Mouse (Mus musculus) forebrain, embryonic 10.5 days (tissue): Measurements from ENCODE around the gene Ifi211. TPM values are rescaled to one million over a fixed set of nuclear protein-coding genes. Genes with fewer than 3 reads are reported as not detected.
"Not testable (repeated sequence)": the region's sequence is repeated elsewhere in the genome, so short reads cannot be mapped to it uniquely, and the experiment has no call there.

Experiments used
- DNase-seq: peaks from one replicate; pipeline ENCODE4 v3.0.0-alpha.2; 2017; ENCODE audit warnings: low spot score; ENCODE audit errors: extremely low spot score
- H3K27ac ChIP-seq: fragments of 300-500 bp; sonication (generic); 2 replicates; pipeline ENCODE4 v1.5.1; 2016; ENCODE audit warnings: mild to moderate bottlenecking
- H3K27me3 ChIP-seq: fragments of 300-500 bp; sonication (generic); 2 replicates; pipeline ENCODE4 v1.6.1; 2016; ENCODE audit warnings: mild to moderate bottlenecking; ENCODE audit not compliant: poor library complexity, severe bottlenecking
- H3K36me3 ChIP-seq: fragments of 300-500 bp; sonication (generic); replicated peaks from 2 replicates; pipeline ENCODE4 v1.6.1; 2016; ENCODE audit warnings: mild to moderate bottlenecking, moderate library complexity
- H3K4me1 ChIP-seq: fragments of 300-500 bp; sonication (generic); 2 replicates; pipeline ENCODE4 v1.6.1; 2016
- H3K4me3 ChIP-seq: fragments of 300-500 bp; sonication (generic); 2 replicates; pipeline ENCODE4 v1.5.1; 2016; ENCODE audit warnings: mild to moderate bottlenecking, moderate library complexity
- H3K9me3 ChIP-seq: fragments of 300-500 bp; sonication (generic); 2 replicates; pipeline ENCODE4 v1.6.1; 2016; ENCODE audit warnings: mild to moderate bottlenecking, moderate library complexity
- WGBS: fragments of 180-500 bp; shearing (Covaris S2); methylation state at CpG from one replicate; pipeline ENCODE4 v1.1.7; 2016; 5-methylcytosine and 5-hydroxymethylcytosine counted together
- polyA plus RNA-seq: library from polyadenylated mRNA; unstranded; fragments of >200 nt; fragmentation: Nextera tagmentation; extraction: Ambion mirVana; gene quantifications from 2 replicates; pipeline ENCODE4 v1.2.1, GENCODE M21; 2016

Gene Ifi211
- polyA plus RNA-seq, 1 experiment from 2014 or later: 0.26 TPM

DNA sequence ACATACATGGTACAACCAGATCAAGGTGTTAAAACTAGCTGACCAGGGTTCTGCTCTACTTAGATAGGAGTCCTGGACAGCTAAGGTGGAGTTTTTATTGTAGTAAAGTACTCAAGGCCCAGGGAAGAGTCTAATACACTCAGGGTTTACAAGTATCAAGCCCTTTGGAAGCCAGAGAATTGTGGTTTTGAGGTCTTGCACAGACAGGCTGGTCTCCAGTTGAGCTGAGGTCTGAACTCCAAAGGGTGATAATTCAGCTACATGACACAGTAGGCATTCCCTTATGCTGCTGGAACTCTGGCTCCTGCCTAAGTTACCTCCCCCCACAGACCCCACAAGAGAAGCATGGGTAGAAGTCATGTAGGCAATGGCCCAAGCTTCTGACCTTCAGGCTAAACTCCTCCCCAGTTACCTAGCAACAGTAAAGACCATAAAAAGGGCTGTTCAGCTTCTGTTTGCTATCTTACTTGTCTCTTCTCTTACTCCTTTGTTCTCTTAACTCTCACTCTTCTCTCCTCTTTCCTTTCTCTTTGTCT is 478 bp upstream of the Ifi211 start:
- H3K4me3 ChIP-seq, H3K27me3 ChIP-seq, H3K36me3 ChIP-seq, H3K9me3 ChIP-seq, DNase-seq, H3K27ac ChIP-seq, H3K4me1 ChIP-seq: not testable (repeated sequence)

DNA sequence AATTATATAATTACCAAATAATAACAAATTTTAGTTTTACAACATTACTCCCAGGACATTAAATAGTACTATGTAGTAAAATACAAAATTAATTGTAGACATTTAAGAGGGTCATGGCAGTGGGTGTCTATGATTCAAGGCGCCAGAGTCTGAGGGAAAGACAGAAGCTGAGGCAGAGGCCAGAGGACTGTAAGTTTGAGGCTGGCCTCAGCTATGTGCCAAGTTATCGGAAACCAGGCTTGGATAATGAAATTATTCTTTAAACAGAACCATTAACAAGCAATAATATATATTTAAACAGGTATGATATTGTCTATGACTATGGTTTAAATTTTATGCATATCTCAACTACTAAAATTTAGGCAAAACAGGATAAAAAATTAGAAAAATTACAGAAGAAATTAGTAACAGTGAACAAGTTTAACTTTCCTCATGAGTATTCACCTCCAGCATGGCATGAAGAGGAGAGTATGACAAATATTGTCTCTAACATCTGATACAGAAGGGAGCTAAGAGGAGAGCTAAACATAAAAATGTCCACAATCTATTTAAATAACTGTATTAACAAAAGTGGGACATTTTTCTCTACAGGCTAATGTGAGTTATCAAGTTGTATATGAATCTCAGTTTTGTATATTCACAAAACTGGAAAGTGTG is 910 bp downstream of the Ifi211 start:
- Histone ChIP-seq H3K4me1 (no peaks in the 10 kb centered on the region), H3K9me3 (no peaks in the 10 kb centered on the region), H3K27me3 (no peaks in the 10 kb centered on the region), H3K36me3 (no peaks in the 10 kb centered on the region), H3K4me3 (no peak overlapping the region), H3K27ac (no peak overlapping the region)
- WGBS: 94% methylated on average over 2 of the region's 2 CpGs
- no peak for DNase-seq

DNA sequence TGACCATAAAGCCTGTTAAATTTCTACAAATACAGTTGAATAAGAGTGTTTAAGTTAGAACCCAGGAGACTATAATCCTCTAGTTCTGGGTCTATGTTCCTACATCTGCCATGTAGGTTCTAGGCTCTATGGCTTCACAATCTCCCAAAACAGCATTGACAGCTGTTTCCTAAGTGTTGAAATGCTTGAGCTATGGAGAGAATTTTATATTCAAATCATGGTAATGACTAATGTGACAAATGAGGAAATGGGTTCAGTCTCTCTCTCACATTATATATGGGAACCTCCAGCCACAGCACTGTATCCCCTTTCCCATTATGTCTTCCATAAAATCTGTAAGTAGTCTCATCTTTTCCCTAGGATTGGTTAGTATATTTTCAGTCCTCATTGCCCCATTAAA is 4.5 kb downstream of the Ifi211 start:
- H3K27ac ChIP-seq, DNase-seq, H3K4me3 ChIP-seq, H3K4me1 ChIP-seq, H3K36me3 ChIP-seq, H3K27me3 ChIP-seq, H3K9me3 ChIP-seq: not testable (repeated sequence)

DNA sequence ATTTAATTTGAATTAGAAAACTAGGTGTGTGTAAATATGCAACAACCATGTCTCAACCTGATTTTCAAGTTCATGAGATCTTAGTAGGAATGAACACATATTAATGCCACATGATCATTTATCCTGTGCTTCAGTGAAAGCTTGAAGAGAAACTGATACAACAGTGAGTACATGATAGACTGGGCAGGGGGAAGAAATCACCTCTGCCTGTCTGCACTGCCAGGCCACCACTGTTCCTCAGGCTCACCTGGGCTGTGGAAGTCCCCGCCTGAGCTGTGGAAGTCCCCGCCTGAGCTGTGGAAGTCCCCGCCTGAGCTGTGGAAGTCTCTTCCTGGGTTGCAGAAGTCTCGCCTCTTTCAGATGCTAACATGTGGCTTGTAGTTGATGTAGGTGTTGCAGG is 7.0 kb downstream of the Ifi211 start:
- not testable (repeated sequence) for H3K4me3 ChIP-seq, H3K27me3 ChIP-seq, H3K27ac ChIP-seq, H3K36me3 ChIP-seq, H3K9me3 ChIP-seq, H3K4me1 ChIP-seq, DNase-seq
- 92% methylated on average over 4 of the region's 4 CpGs for WGBS

DNA sequence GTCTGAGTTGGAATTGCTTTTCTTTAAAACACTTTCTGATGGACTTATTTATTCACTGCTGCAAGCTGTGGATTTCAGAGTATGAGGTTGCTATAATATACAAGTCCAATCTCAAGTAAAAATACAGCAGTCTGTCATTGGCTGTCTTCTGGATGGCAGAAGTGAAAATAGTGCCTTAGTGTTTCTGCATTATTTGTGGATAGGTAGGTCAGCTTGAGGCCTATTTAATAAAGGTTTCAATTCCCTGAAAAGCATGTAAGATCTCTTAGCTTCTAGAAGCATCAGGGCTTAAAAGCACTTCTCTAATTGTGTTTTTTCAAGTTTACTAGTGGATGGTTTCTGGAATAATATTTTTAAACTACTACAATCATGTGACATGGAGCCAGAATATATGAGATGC is 23.1 kb downstream of the Ifi211 start:
- not testable (repeated sequence) for DNase-seq, H3K9me3 ChIP-seq, H3K27me3 ChIP-seq, H3K36me3 ChIP-seq, H3K4me3 ChIP-seq, H3K4me1 ChIP-seq, H3K27ac ChIP-seq

DNA sequence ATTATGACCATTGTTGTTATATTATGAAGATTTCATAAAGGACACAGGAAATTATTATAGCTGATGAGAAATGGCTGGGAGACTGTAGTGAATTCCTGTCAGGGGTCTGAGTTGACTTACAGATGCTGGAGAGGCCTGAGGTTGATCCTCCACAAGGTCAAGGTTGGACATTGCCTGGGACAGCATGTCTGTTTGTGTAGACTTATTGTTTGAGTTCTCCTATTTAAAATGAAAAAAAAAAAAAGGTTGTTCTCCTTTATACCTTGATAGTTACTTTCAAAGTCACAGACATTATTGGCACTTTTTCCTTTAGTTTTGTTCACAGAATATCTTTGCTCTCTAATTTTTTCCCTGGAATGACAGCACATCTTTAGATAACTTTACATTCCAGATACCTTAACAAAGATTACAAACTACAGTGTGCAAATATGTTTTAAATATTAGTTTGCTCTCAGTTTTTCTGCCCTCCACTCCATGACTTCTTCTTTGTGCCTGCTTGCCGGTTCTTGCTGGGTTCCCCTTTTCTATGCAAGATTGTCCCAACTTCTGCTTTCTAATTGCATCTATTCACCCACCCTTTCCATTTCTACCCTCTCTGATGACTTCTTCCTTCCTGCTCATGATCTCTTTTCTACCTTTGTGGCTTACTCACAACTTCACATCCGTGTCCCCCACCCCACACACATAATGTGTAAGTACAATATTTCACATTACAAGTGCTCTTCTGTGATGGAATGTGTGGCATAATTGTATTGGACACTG is 25.6 kb downstream of the Ifi211 start:
- 93% methylated on average over 1 of the region's 2 CpGs for WGBS
- not testable (repeated sequence) for H3K27me3 ChIP-seq, H3K36me3 ChIP-seq, H3K4me3 ChIP-seq, DNase-seq, H3K4me1 ChIP-seq, H3K27ac ChIP-seq, H3K9me3 ChIP-seq

DNA sequence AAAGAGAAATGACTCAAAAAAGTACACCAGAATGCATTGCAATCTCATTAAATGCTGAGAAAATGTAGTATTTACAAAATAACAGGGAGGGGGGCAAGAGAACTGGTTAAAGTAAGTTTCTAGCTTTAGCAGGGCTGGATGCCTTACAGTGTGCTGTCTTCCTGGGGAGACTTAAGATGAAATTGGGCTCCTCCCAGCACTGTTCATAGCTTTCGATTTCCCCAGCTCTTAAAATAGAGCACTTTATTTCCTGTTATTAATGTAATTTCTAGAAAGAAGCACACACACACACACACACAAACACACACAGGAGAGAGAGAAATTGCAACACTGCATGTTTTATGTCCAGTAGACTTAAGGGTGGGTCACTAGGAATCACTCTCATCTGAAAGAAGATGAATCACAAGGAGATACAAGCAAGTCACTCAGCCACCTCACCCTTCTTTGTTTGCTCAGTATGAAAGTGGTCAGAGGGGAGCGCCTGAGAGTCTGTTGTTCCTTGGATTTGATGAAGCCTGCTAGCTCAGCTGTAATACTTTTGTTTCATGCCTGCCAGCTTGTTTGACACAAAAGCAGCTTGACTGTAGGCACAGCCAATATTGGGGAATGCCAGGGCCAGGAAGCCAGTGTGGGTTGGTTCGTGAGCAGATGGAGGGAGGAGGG is 32.7 kb downstream of the Ifi211 start:
- not testable (repeated sequence) for H3K27ac ChIP-seq, H3K4me3 ChIP-seq, H3K9me3 ChIP-seq, H3K4me1 ChIP-seq, H3K27me3 ChIP-seq, H3K36me3 ChIP-seq, DNase-seq
- 76% methylated on average over 3 of the region's 3 CpGs for WGBS

DNA sequence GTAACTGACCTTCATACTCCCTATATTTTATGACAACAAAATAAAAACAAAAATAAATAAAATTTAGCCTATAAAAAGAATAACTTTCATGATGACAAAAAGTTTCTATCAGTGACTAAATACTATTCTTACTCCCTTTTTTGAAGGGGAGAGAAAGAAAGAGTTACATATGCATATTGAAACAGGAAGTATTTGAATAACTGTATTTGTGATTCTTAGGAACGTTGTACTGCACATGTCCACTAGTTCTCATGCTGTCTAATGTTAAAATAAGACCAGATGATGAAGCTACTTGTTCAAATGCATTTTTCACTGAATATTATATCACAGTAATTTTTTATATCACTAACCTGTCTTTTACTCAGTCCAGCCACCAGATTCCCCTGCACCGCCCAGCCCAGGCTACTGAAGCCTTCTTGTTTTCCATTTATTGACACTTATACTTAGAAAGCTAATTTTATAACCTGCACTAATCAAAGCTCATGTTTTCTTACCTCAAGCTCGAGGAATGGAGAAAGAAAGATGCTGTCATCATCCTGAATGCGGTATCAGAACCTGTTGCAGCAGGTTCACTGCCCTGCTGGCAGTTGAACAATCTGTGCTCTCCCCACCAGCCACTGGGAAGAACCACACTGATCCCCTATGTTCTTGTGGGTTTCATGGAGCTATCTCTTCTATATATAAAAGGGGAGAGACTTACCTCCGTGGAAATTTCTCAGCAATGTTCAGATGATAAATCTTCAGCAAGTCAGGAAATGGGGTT is 33.4 kb downstream of the Ifi211 start:
- H3K27me3 ChIP-seq, H3K36me3 ChIP-seq, H3K9me3 ChIP-seq, DNase-seq, H3K4me3 ChIP-seq, H3K27ac ChIP-seq, H3K4me1 ChIP-seq: not testable (repeated sequence)
- WGBS: 87% methylated on average over 5 of the region's 5 CpGs

DNA sequence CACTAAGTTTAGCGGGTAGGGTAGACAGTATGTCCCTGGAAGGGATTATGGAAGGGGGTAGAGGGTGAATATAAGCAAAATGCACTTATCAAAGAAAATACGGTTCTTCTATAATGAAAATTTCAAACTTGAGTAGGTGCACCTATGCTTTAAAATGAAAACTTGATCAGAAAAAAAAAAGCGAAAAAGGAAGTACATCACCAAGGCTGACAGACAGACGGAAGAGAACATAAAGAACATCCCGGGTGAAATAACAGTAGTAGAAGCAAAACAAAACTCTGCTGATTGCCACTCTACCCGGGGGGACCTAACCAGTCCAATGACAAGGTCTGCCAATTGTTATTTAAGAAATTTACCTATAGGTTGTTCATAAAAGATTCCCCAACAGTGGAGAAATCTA is 34.6 kb downstream of the Ifi211 start:
- H3K27ac ChIP-seq: not testable (repeated sequence)
- WGBS: 89% methylated on average over 6 of the region's 6 CpGs

DNA sequence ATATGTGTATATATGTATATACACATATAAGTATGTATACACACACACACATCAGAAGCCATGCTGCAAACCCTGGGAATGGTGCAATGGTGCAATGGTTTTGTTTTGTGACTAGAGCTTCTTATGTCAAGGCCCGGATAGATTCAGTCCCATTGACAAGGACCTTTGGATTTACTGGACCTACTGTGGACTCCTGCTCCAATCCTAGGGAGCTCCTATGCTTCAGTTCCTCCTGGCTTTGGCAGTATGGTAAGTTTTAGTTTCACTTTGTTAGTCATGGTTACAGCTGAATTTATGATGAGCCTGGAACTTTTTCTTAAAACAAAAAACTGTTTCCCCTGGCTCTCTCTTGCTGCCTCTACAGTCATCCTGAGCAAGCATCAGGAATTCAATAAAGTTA is 35.7 kb downstream of the Ifi211 start:
- not testable (repeated sequence) for H3K4me1 ChIP-seq, H3K36me3 ChIP-seq, H3K9me3 ChIP-seq, H3K27ac ChIP-seq, H3K27me3 ChIP-seq, H3K4me3 ChIP-seq, DNase-seq
- 81% methylated on average over 1 of the region's 1 CpGs for WGBS

More for the DNA sequence above, 34.6 kb downstream of the Ifi211 start:
- not testable (repeated sequence) for H3K9me3 ChIP-seq, H3K4me1 ChIP-seq, H3K27me3 ChIP-seq, H3K36me3 ChIP-seq, DNase-seq, H3K4me3 ChIP-seq

DNA sequence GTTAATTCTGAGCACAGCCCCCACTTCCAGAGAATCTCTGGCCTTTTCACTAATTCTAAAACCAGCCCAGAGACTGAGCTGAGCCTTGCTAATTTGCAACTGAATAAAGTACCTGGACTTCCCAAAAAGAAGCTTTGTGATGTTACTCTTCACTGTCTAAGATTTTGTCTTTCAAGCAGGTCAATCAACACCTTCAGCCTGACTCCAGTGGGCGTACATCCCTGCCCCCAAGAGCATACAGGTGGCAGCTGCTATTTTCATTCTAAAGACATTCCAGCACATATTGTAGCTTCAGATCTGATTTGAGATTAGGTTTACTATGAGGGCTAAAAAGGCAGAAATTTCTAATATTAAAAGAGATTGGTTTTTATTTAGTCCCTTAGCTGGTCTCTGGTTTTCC is 44.3 kb downstream of the Ifi211 start:
- not testable (repeated sequence) for H3K36me3 ChIP-seq, H3K4me3 ChIP-seq, H3K27ac ChIP-seq, H3K27me3 ChIP-seq, DNase-seq, H3K9me3 ChIP-seq, H3K4me1 ChIP-seq
- WGBS: 81% methylated on average over 1 of the region's 1 CpGs

DNA sequence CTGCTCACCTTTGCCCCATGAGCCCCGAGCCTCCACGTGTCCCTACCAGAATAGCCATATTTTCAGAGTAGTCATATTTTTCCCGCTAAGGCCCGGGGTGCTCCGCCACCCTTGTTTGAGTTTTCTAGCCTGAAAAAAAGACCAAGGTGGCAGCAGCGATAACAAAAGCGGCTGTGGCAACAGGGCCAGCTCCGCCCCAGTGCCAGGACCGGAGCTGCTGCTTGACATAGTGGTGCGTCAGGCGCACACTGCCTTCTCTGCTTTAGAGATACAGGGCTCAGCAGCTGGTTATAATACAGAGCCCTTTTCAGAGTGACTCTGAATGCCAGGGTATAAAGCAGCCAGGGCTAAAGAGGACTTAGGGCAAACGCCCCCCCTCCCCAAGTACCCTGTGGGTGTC is 46.3 kb downstream of the Ifi211 start:
- H3K4me1 ChIP-seq: no peaks in the 10 kb centered on the region
- no peak overlapping the region for H3K4me3 ChIP-seq
- no peak for DNase-seq
- 88% methylated on average over 12 of the region's 12 CpGs for WGBS
- no peaks in the 10 kb centered on the region for H3K36me3 ChIP-seq
- H3K27ac ChIP-seq: no peak overlapping the region
- H3K27me3 ChIP-seq: no peaks in the 10 kb centered on the region
- no peaks in the 10 kb centered on the region for H3K9me3 ChIP-seq

DNA sequence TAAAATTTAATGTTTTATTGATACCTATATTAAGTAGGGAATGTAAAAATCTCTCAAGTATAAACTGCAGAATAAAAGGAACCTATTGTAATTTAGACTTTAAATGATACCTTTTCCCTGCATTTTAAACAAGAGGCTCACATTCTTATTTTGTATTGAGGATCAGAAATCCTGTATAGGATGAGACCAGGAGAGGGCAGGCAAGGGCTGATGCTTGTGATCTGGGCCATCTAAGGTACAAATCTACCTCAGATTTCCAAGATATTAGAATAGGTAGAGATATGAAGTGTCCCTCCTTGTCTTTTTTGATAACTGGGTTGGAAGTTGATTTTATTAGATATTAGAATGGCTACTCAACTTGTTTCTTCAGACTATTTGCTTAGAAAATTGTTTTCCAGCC is 59.1 kb downstream of the Ifi211 start:
- DNase-seq, H3K9me3 ChIP-seq, H3K4me3 ChIP-seq, H3K4me1 ChIP-seq, H3K27me3 ChIP-seq, H3K27ac ChIP-seq, H3K36me3 ChIP-seq: not testable (repeated sequence)
